16 mouse cellular contexts compared by ENCODE assay signal in genomic region chr4:147934134-147934533, GRCm38 (mm10). TPM values are rescaled to one million over a fixed set of nuclear protein-coding genes. Genes with fewer than 3 reads are reported as not detected.
DNase-seq lines count a peak whose midpoint lies in the region; ATAC-seq and TF ChIP-seq lines count a peak whose summit lies in the region.
"Had no signal": no experiment of that assay in that cellular context is flagged by ENCODE, and none has a peak within 500 bp of the region (broad histone marks: within the 10 kb centered on the region; RNA-seq: fewer than 3 reads in every experiment).

No protein-coding gene starts in this region.

- H3K27ac ChIP-seq in heart, embryonic 12.5 days (ENCODE audit: poor library complexity, severe bottlenecking) = no peak overlapping the region
- no peak overlapping the region for H3K27ac ChIP-seq in heart, embryonic 11.5 days (ENCODE audit: low read depth, low read length)
- no peak overlapping the region for H3K27ac ChIP-seq in liver, embryonic 15.5 days (replicated peaks)
- no peak overlapping the region for H3K27ac ChIP-seq in liver, postnatal 0 days (ENCODE audit: low read depth)
- H3K27ac ChIP-seq in heart, embryonic 16.5 days (ENCODE audit: low read length) = peak overlapping the region; percentile 5; the same call in 1 of the 2 replicates
- no peak overlapping the region for H3K27ac ChIP-seq in limb, embryonic 14.5 days (replicated peaks; ENCODE audit: low read depth, low read length)
- H3K27ac ChIP-seq: liver, embryonic 12.5 days; stomach, embryonic 15.5 days had no signal

- no peaks in the 10 kb centered on the region for H3K9me3 ChIP-seq in heart, embryonic 12.5 days (replicated peaks)
- H3K9me3 ChIP-seq in heart, embryonic 11.5 days (replicated peaks; ENCODE audit: control insufficient read depth, low read length) = no peaks in the 10 kb centered on the region
- H3K9me3 ChIP-seq in liver, embryonic 15.5 days (replicated peaks) = no peaks in the 10 kb centered on the region
- H3K9me3 ChIP-seq in liver, postnatal 0 days (ENCODE audit: low read length) = no peaks in the 10 kb centered on the region
- no peaks in the 10 kb centered on the region for H3K9me3 ChIP-seq in heart, embryonic 16.5 days (replicated peaks; ENCODE audit: control insufficient read depth, low read length)
- H3K9me3 ChIP-seq in limb, embryonic 14.5 days (ENCODE audit: control insufficient read depth, low read length) = no peaks in the 10 kb centered on the region
- H3K9me3 ChIP-seq: liver, embryonic 12.5 days; stomach, embryonic 15.5 days had no signal

- ATAC-seq in heart, embryonic 12.5 days (ENCODE audit: insufficient number of reproducible peaks, low FRiP score) = no peak
- no peak for ATAC-seq in heart, embryonic 11.5 days (replicated peaks; ENCODE audit: insufficient number of reproducible peaks, low FRiP score, low TSS enrichment)
- no peak for ATAC-seq in liver, embryonic 15.5 days (ENCODE audit: insufficient read depth)
- ATAC-seq in liver, postnatal 0 days = no peak
- no peak for ATAC-seq in heart, embryonic 16.5 days (replicated peaks; ENCODE audit: extremely low read depth, insufficient read depth, low FRiP score)
- no peak for ATAC-seq in limb, embryonic 14.5 days (ENCODE audit: low FRiP score, low read depth)
- ATAC-seq: liver, embryonic 12.5 days had no signal

- no peak for TF ChIP-seq EP300 in liver, postnatal 0 days (IDR thresholded peaks at IDR 0.05; ENCODE audit: low read depth)

- H3K4me2 ChIP-seq in heart, embryonic 12.5 days = no peak overlapping the region
- H3K4me2 ChIP-seq in heart, embryonic 11.5 days = no peak overlapping the region
- H3K4me2 ChIP-seq in liver, embryonic 15.5 days = 0 out of 2 replicates have a peak overlapping the region, but pooled peaks have one; percentile 90
- no peak overlapping the region for H3K4me2 ChIP-seq in liver, postnatal 0 days (ENCODE audit: low read depth, low read length)
- H3K4me2 ChIP-seq in heart, embryonic 16.5 days (ENCODE audit: low read depth, low read length) = peak overlapping the region; percentile 13
- 0 out of 2 replicates have a peak overlapping the region, but pooled peaks have one; percentile 13 for H3K4me2 ChIP-seq in limb, embryonic 14.5 days (replicated peaks; ENCODE audit: low read depth, low read length, severe bottlenecking)
- H3K4me2 ChIP-seq: stomach, embryonic 15.5 days had no signal

- WGBS in heart, embryonic 12.5 days = 51% methylated on average over 3 of the region's 3 CpGs
- whole genome bisulfite sequencing in heart, embryonic 11.5 days (ENCODE audit: insufficient replicate concordance) = 42% methylated on average over 3 of the region's 3 CpGs
- 43% methylated on average over 3 of the region's 3 CpGs for WGBS in liver, embryonic 15.5 days (ENCODE audit: insufficient replicate concordance)
- 55% methylated on average over 3 of the region's 3 CpGs for WGBS in liver, postnatal 0 days (ENCODE audit: insufficient replicate concordance)
- WGBS in heart, embryonic 16.5 days = 59% methylated on average over 3 of the region's 3 CpGs
- 46% methylated on average over 3 of the region's 3 CpGs for WGBS in limb, embryonic 14.5 days

- H3K4me3 ChIP-seq in heart, embryonic 12.5 days = no peak overlapping the region
- H3K4me3 ChIP-seq in heart, embryonic 11.5 days (ENCODE audit: low read depth, low read length) = no peak overlapping the region
- no peak overlapping the region for H3K4me3 ChIP-seq in liver, embryonic 15.5 days (replicated peaks)
- H3K4me3 ChIP-seq in liver, postnatal 0 days (ENCODE audit: low read depth, low read length) = no peak overlapping the region
- H3K4me3 ChIP-seq in heart, embryonic 16.5 days (ENCODE audit: low read length) = no peak overlapping the region
- H3K4me3 ChIP-seq in limb, embryonic 14.5 days (replicated peaks; ENCODE audit: low read length) = no peak overlapping the region
- H3K4me3 ChIP-seq: liver, embryonic 12.5 days; stomach, embryonic 15.5 days had no signal

- no peak for TF ChIP-seq CTCF in liver, postnatal 0 days (IDR thresholded peaks at IDR 0.05; ENCODE audit: low read depth)

- no peak for DNase-seq in liver, postnatal 0 days
- no peak for DNase-seq in limb, embryonic 14.5 days (ENCODE audit: low spot score)
- no peak for DNase-seq in embryo, embryonic 10 days (ENCODE audit: low spot score)
- DNase-seq in right cerebral cortex, adult 18-20 months = no peak
- DNase-seq: adrenal gland, postnatal 14 days; cerebellum, adult 18-20 months; cerebellum, postnatal 36 days; kidney, adult 8-10 months; right cerebral cortex, postnatal 14 days had no signal

- H3K4me1 ChIP-seq in heart, embryonic 12.5 days (replicated peaks) = peaks cover 38% of the 10 kb centered on the region
- H3K4me1 ChIP-seq in heart, embryonic 11.5 days (ENCODE audit: control insufficient read depth, insufficient read depth, low read length) = peaks cover 6% of the 10 kb centered on the region; the same call in 1 of the 2 replicates
- H3K4me1 ChIP-seq in liver, embryonic 15.5 days (replicated peaks) = peaks cover 29% of the 10 kb centered on the region
- H3K4me1 ChIP-seq in liver, postnatal 0 days (ENCODE audit: insufficient read depth) = peaks cover 29% of the 10 kb centered on the region
- H3K4me1 ChIP-seq in heart, embryonic 16.5 days (ENCODE audit: control insufficient read depth, insufficient read depth, low read length) = peaks cover 40% of the 10 kb centered on the region
- peaks cover 41% of the 10 kb centered on the region for H3K4me1 ChIP-seq in limb, embryonic 14.5 days (ENCODE audit: control insufficient read depth, insufficient read depth, low read length)

- H3K36me3 ChIP-seq in heart, embryonic 12.5 days = peaks cover 27% of the 10 kb centered on the region
- H3K36me3 ChIP-seq in heart, embryonic 11.5 days (ENCODE audit: control insufficient read depth, insufficient read depth, low read length) = peaks cover 12% of the 10 kb centered on the region
- peaks cover 13% of the 10 kb centered on the region; the same call in 1 of the 2 replicates for H3K36me3 ChIP-seq in liver, embryonic 15.5 days (replicated peaks)
- H3K36me3 ChIP-seq in liver, postnatal 0 days (replicated peaks; ENCODE audit: insufficient read depth, low read length) = peaks cover 7% of the 10 kb centered on the region; the same call in 1 of the 2 replicates
- peaks cover 24% of the 10 kb centered on the region for H3K36me3 ChIP-seq in heart, embryonic 16.5 days (ENCODE audit: control insufficient read depth, insufficient read depth)
- peaks cover 33% of the 10 kb centered on the region for H3K36me3 ChIP-seq in limb, embryonic 14.5 days (ENCODE audit: control insufficient read depth, insufficient read depth, low read length)
- H3K36me3 ChIP-seq: stomach, embryonic 15.5 days had no signal

- H3K9ac ChIP-seq in heart, embryonic 12.5 days = 0 out of 2 replicates have a peak overlapping the region, but pooled peaks have one; percentile 29
- H3K9ac ChIP-seq in heart, embryonic 11.5 days (ENCODE audit: low read depth, low read length) = no peak overlapping the region
- H3K9ac ChIP-seq in liver, embryonic 15.5 days = no peak overlapping the region
- no peak overlapping the region for H3K9ac ChIP-seq in liver, postnatal 0 days (replicated peaks)
- no peak overlapping the region for H3K9ac ChIP-seq in heart, embryonic 16.5 days (ENCODE audit: low read length)
- H3K9ac ChIP-seq in limb, embryonic 14.5 days (ENCODE audit: low read depth, low read length, severe bottlenecking) = no peak overlapping the region
- H3K9ac ChIP-seq: liver, embryonic 12.5 days; stomach, embryonic 15.5 days had no signal

- no peaks in the 10 kb centered on the region for H3K27me3 ChIP-seq in heart, embryonic 12.5 days (replicated peaks)
- H3K27me3 ChIP-seq in heart, embryonic 11.5 days (ENCODE audit: control insufficient read depth, insufficient read depth, low read length) = no peaks in the 10 kb centered on the region
- H3K27me3 ChIP-seq in liver, embryonic 15.5 days = peaks cover 29% of the 10 kb centered on the region; the same call in 1 of the 2 replicates
- no peaks in the 10 kb centered on the region for H3K27me3 ChIP-seq in liver, postnatal 0 days (ENCODE audit: insufficient read depth, low read length)
- H3K27me3 ChIP-seq in heart, embryonic 16.5 days (ENCODE audit: control insufficient read depth, insufficient read depth, low read length) = no peaks in the 10 kb centered on the region
- no peaks in the 10 kb centered on the region for H3K27me3 ChIP-seq in limb, embryonic 14.5 days (ENCODE audit: control insufficient read depth, insufficient read depth, low read length)
- H3K27me3 ChIP-seq: stomach, embryonic 15.5 days had no signal

- no peak for TF ChIP-seq POLR2A in limb, embryonic 14.5 days (IDR thresholded peaks at IDR 0.05; ENCODE audit: borderline replicate concordance, extremely low read depth, insufficient read depth, insufficient read length)

RNA-seq across cellular contexts. Expression of gene Plod1, which starts 2.4 kb away (rescaled TPM):
- polyA plus RNA-seq in heart, embryonic 12.5 days (2016; fragmentation: Nextera tagmentation; extraction: Ambion mirVana) = 46.9 and 49.6 TPM in 2 replicates
- polyA plus RNA-seq in heart, embryonic 11.5 days (2014; fragmentation: Nextera tagmentation; extraction: Ambion mirVana) = 40.1 and 50.2 TPM in 2 replicates
- 29.0 and 30.6 TPM in 2 replicates for polyA plus RNA-seq in liver, embryonic 15.5 days (2015; fragmentation: Nextera tagmentation; extraction: Ambion mirVana)
- polyA plus RNA-seq in liver, postnatal 0 days (2015; fragmentation: Nextera tagmentation; extraction: Ambion mirVana) = 24.8 and 25.4 TPM in 2 replicates
- 58.5 and 62.7 TPM in 2 replicates for polyA plus RNA-seq in heart, embryonic 16.5 days (2015; fragmentation: Nextera tagmentation; extraction: Ambion mirVana)
- polyA plus RNA-seq in limb, embryonic 14.5 days (2012; rRNA removed) = 104 and 129 TPM in 2 replicates
- 93.0 and 103 TPM in 2 replicates for polyA plus RNA-seq in limb, embryonic 14.5 days (2014; fragmentation: Nextera tagmentation; extraction: Ambion mirVana)

RNA-seq across cellular contexts. Expression of gene 2510039O18Rik, which starts 6.6 kb away (rescaled TPM):
- polyA plus RNA-seq in heart, embryonic 12.5 days (2016; fragmentation: Nextera tagmentation; extraction: Ambion mirVana) = 24.6 and 24.9 TPM in 2 replicates
- 16.4 and 16.5 TPM in 2 replicates for polyA plus RNA-seq in heart, embryonic 11.5 days (2014; fragmentation: Nextera tagmentation; extraction: Ambion mirVana)
- polyA plus RNA-seq in liver, embryonic 15.5 days (2015; fragmentation: Nextera tagmentation; extraction: Ambion mirVana) = 7.8 and 8.9 TPM in 2 replicates
- polyA plus RNA-seq in liver, postnatal 0 days (2015; fragmentation: Nextera tagmentation; extraction: Ambion mirVana) = 6.5 and 8.5 TPM in 2 replicates
- 12.1 and 14.2 TPM in 2 replicates for polyA plus RNA-seq in heart, embryonic 16.5 days (2015; fragmentation: Nextera tagmentation; extraction: Ambion mirVana)
- 63.2 and 88.2 TPM in 2 replicates for polyA plus RNA-seq in limb, embryonic 14.5 days (2012; rRNA removed)
- 25.9 and 29.9 TPM in 2 replicates for polyA plus RNA-seq in limb, embryonic 14.5 days (2014; fragmentation: Nextera tagmentation; extraction: Ambion mirVana)

RNA-seq across cellular contexts. Expression of gene Mfn2, which starts 29.6 kb away (rescaled TPM):
- polyA plus RNA-seq in heart, embryonic 12.5 days (2016; fragmentation: Nextera tagmentation; extraction: Ambion mirVana) = 121 and 123 TPM in 2 replicates
- polyA plus RNA-seq in heart, embryonic 11.5 days (2014; fragmentation: Nextera tagmentation; extraction: Ambion mirVana) = 61.8 and 95.4 TPM in 2 replicates
- 15.5 and 15.6 TPM in 2 replicates for polyA plus RNA-seq in liver, embryonic 15.5 days (2015; fragmentation: Nextera tagmentation; extraction: Ambion mirVana)
- polyA plus RNA-seq in liver, postnatal 0 days (2015; fragmentation: Nextera tagmentation; extraction: Ambion mirVana) = 12.3 and 14.1 TPM in 2 replicates
- polyA plus RNA-seq in heart, embryonic 16.5 days (2015; fragmentation: Nextera tagmentation; extraction: Ambion mirVana) = 164 and 184 TPM in 2 replicates
- polyA plus RNA-seq in limb, embryonic 14.5 days (2012; rRNA removed) = 29.6 and 33.4 TPM in 2 replicates
- polyA plus RNA-seq in limb, embryonic 14.5 days (2014; fragmentation: Nextera tagmentation; extraction: Ambion mirVana) = 29.8 and 30.2 TPM in 2 replicates

RNA-seq across cellular contexts. Expression of gene Nppb, which starts 51.5 kb away (rescaled TPM):
- 276 and 282 TPM in 2 replicates for polyA plus RNA-seq in heart, embryonic 12.5 days (2016; fragmentation: Nextera tagmentation; extraction: Ambion mirVana)
- polyA plus RNA-seq in heart, embryonic 11.5 days (2014; fragmentation: Nextera tagmentation; extraction: Ambion mirVana) = 305 and 336 TPM in 2 replicates
- not detected in 2 replicates for polyA plus RNA-seq in liver, embryonic 15.5 days (2015; fragmentation: Nextera tagmentation; extraction: Ambion mirVana)
- not detected in 2 replicates for polyA plus RNA-seq in liver, postnatal 0 days (2015; fragmentation: Nextera tagmentation; extraction: Ambion mirVana)
- 159 and 197 TPM in 2 replicates for polyA plus RNA-seq in heart, embryonic 16.5 days (2015; fragmentation: Nextera tagmentation; extraction: Ambion mirVana)
- polyA plus RNA-seq in limb, embryonic 14.5 days (2012; rRNA removed) = 0.11 TPM in 1 of 2 replicates, not detected in the other
- polyA plus RNA-seq in limb, embryonic 14.5 days (2014; fragmentation: Nextera tagmentation; extraction: Ambion mirVana) = 0.44 TPM in 1 of 2 replicates, not detected in the other
- polyA plus RNA-seq: liver, embryonic 12.5 days; spleen, adult 2 months; stomach, embryonic 15.5 days had no signal

Comparison
In these comparisons a context has a peak if more than half of its experiments do, and no peak if none do; other contexts are left out.
1. H3K4me2 ChIP-seq: peak in liver, embryonic 15.5 days (single experiment), heart, embryonic 16.5 days (single experiment) and limb, embryonic 14.5 days (single experiment); none in heart, embryonic 12.5 days (single experiment), heart, embryonic 11.5 days (single experiment) and liver, postnatal 0 days (single experiment).